ENCODE assay signal across 29 mouse cellular contexts in the genomic region with DNA sequence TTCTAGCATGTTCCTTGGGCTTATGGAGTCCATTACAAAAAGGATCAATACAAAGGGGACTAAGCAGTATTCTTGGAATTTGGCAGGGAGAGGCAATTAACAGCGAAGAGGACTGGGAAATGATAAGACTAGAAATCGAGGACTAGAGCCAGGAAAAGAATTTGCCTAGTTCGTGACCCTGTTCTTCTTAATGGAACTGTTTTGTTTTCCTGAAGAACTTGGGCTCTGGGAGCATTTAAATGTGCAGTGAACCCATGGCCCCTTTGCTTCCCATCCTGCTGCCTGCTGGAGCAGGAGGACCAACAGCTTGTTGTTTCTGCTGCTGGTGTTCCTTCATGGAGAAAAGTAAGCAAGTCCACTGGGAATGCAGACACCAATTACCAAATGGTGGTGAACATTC. TPM values are rescaled to one million over a fixed set of nuclear protein-coding genes. Genes with fewer than 3 reads are reported as not detected.
A peak's percentile ranks its signal among the peaks of the same experiment; 100 is the strongest.
DNase-seq lines count a peak whose midpoint lies in the region; ATAC-seq and TF ChIP-seq lines count a peak whose summit lies in the region.
"Had no signal": no experiment of that assay in that cellular context is flagged by ENCODE, and none has a peak within 500 bp of the region (broad histone marks: within the 10 kb centered on the region; RNA-seq: fewer than 3 reads in every experiment).

No protein-coding gene starts in this region.

- H3K9ac ChIP-seq in kidney, embryonic 15.5 days, result no peak overlapping the region
- H3K9ac ChIP-seq in liver, adult 2 months (ENCODE audit: low read depth, low read length), result no peak overlapping the region
- H3K9ac ChIP-seq in liver, postnatal 0 days (replicated peaks), result no peak overlapping the region
- H3K9ac ChIP-seq: forebrain, embryonic 13.5 days; hindbrain, embryonic 15.5 days; liver, embryonic 15.5 days; neural tube, embryonic 15.5 days; stomach, embryonic 15.5 days had no signal

- WGBS in kidney, embryonic 15.5 days, result 52% methylated on average over 3 of the region's 3 CpGs
- WGBS in liver, adult 2 months, result 43% methylated on average over 3 of the region's 3 CpGs
- 57% methylated on average over 3 of the region's 3 CpGs for WGBS in liver, postnatal 0 days (ENCODE audit: insufficient replicate concordance)
- 59% methylated on average over 3 of the region's 3 CpGs for WGBS in embryonic facial prominence, embryonic 10.5 days

- H3K4me1 ChIP-seq in kidney, embryonic 15.5 days, result peaks cover 16% of the 10 kb centered on the region
- H3K4me1 ChIP-seq in liver, adult 2 months (ENCODE audit: control insufficient read depth, insufficient read depth, low read length), result peaks cover 11% of the 10 kb centered on the region; the same call in 1 of the 2 replicates
- H3K4me1 ChIP-seq in liver, postnatal 0 days (ENCODE audit: insufficient read depth), result peaks cover 6% of the 10 kb centered on the region
- no peaks in the 10 kb centered on the region for H3K4me1 ChIP-seq in embryonic facial prominence, embryonic 10.5 days
- H3K4me1 ChIP-seq: hindbrain, embryonic 10.5 days; neural tube, embryonic 15.5 days had no signal

- TF ChIP-seq POLR2A in liver, adult 2 months (IDR thresholded peaks at IDR 0.05; ENCODE audit: extremely low read depth, insufficient read depth, low read length), result no peak

- no peak for TF ChIP-seq CTCF in gastrocnemius, adult 2 months (IDR thresholded peaks at IDR 0.05)
- no peak for TF ChIP-seq CTCF in liver, adult 2 months (IDR thresholded peaks at IDR 0.05; ENCODE audit: low read depth, low read length)
- TF ChIP-seq CTCF in liver, postnatal 0 days (IDR thresholded peaks at IDR 0.05; ENCODE audit: low read depth), result no peak

- 0 out of 2 replicates have a peak overlapping the region, but pooled peaks have one; percentile 4 for H3K27ac ChIP-seq in gastrocnemius, adult 2 months
- no peak overlapping the region for H3K27ac ChIP-seq in kidney, embryonic 15.5 days
- H3K27ac ChIP-seq in liver, adult 2 months (replicated peaks; ENCODE audit: insufficient read depth, low read depth, low read length), result no peak overlapping the region
- H3K27ac ChIP-seq in liver, postnatal 0 days (ENCODE audit: low read depth), result no peak overlapping the region
- H3K27ac ChIP-seq in embryonic facial prominence, embryonic 10.5 days (replicated peaks), result no peak overlapping the region
- H3K27ac ChIP-seq: forebrain, embryonic 13.5 days; hindbrain, embryonic 10.5 days; hindbrain, embryonic 15.5 days; liver, embryonic 15.5 days; neural tube, embryonic 15.5 days; stomach, embryonic 15.5 days had no signal

- H3K4me3 ChIP-seq in gastrocnemius, adult 2 months, result no peak overlapping the region
- no peak overlapping the region for H3K4me3 ChIP-seq in kidney, embryonic 15.5 days (replicated peaks)
- no peak overlapping the region for H3K4me3 ChIP-seq in liver, adult 2 months (ENCODE audit: insufficient read depth, low read depth, low read length)
- no peak overlapping the region for H3K4me3 ChIP-seq in liver, postnatal 0 days (ENCODE audit: low read depth, low read length)
- H3K4me3 ChIP-seq in embryonic facial prominence, embryonic 10.5 days, result no peak overlapping the region
- H3K4me3 ChIP-seq: forebrain, embryonic 13.5 days; hindbrain, embryonic 10.5 days; hindbrain, embryonic 15.5 days; liver, embryonic 15.5 days; neural tube, embryonic 15.5 days; stomach, embryonic 15.5 days had no signal

- H3K9me3 ChIP-seq in kidney, embryonic 15.5 days (replicated peaks), result no peaks in the 10 kb centered on the region
- no peaks in the 10 kb centered on the region for H3K9me3 ChIP-seq in liver, postnatal 0 days (ENCODE audit: low read length)
- no peaks in the 10 kb centered on the region for H3K9me3 ChIP-seq in embryonic facial prominence, embryonic 10.5 days
- H3K9me3 ChIP-seq: hindbrain, embryonic 10.5 days; hindbrain, embryonic 15.5 days; liver, embryonic 15.5 days; neural tube, embryonic 15.5 days; stomach, embryonic 15.5 days had no signal

- ATAC-seq in kidney, embryonic 15.5 days (replicated peaks; ENCODE audit: low FRiP score), result no peak
- ATAC-seq in liver, postnatal 0 days, result no peak
- ATAC-seq: forebrain, embryonic 13.5 days; inflammation-experienced regulatory T-cells, adult 6 months had no signal

- no peak for DNase-seq in gastrocnemius, adult 2 months
- DNase-seq in gastrocnemius, postnatal 10 days, result no peak
- peak; percentile 23 for DNase-seq in kidney, adult 11 months
- peak; percentile 50 for DNase-seq in liver, adult 2 months (ENCODE audit: extremely low read depth, low read depth, low spot score)
- DNase-seq in liver, postnatal 0 days, result no peak
- peak; percentile 38 for DNase-seq in kidney, postnatal 10 days
- no peak for DNase-seq in embryonic facial prominence, embryonic 10.5 days (ENCODE audit: low spot score)
- DNase-seq: adrenal gland, postnatal 10 days; cerebellum, adult 8-10 months; cerebellum, postnatal 25 days; gastrocnemius, postnatal 36 days; layer of hippocampus, postnatal 36 days; left cerebral cortex, postnatal 4 days; liver; lung, postnatal 10 days; midbrain, embryonic 14.5 days; right cerebral cortex, postnatal 25 days; thymus, adult 18-20 months; thymus, postnatal 25 days had no signal

- intact Hi-C loops in gastrocnemius, adult 2 months (cut with DNase I), result no loop called here

- no peaks in the 10 kb centered on the region for H3K79me2 ChIP-seq in liver, adult 2 months (ENCODE audit: control insufficient read depth, insufficient read depth, low read length)

- no peak overlapping the region for H3K4me2 ChIP-seq in kidney, embryonic 15.5 days
- no peak overlapping the region for H3K4me2 ChIP-seq in liver, postnatal 0 days (ENCODE audit: low read depth, low read length)
- H3K4me2 ChIP-seq: forebrain, embryonic 13.5 days; heart, embryonic 11.5 days; hindbrain, embryonic 15.5 days; liver, embryonic 15.5 days; neural tube, embryonic 15.5 days; stomach, embryonic 15.5 days had no signal

- no peaks in the 10 kb centered on the region for H3K36me3 ChIP-seq in kidney, embryonic 15.5 days
- H3K36me3 ChIP-seq in liver, adult 2 months (ENCODE audit: control insufficient read depth, insufficient read depth, low read length), result no peaks in the 10 kb centered on the region
- H3K36me3 ChIP-seq in liver, postnatal 0 days (replicated peaks; ENCODE audit: insufficient read depth, low read length), result no peaks in the 10 kb centered on the region
- no peaks in the 10 kb centered on the region for H3K36me3 ChIP-seq in embryonic facial prominence, embryonic 10.5 days (replicated peaks)
- H3K36me3 ChIP-seq: hindbrain, embryonic 10.5 days; hindbrain, embryonic 15.5 days; liver, embryonic 15.5 days; neural tube, embryonic 15.5 days; stomach, embryonic 15.5 days had no signal

- TF ChIP-seq EP300 in liver, postnatal 0 days (IDR thresholded peaks at IDR 0.05; ENCODE audit: low read depth), result no peak

- H3K27me3 ChIP-seq in kidney, embryonic 15.5 days, result no peaks in the 10 kb centered on the region
- H3K27me3 ChIP-seq in liver, adult 2 months (ENCODE audit: control insufficient read depth, insufficient read depth, low read length), result no peaks in the 10 kb centered on the region
- H3K27me3 ChIP-seq in liver, postnatal 0 days (ENCODE audit: insufficient read depth, low read length), result no peaks in the 10 kb centered on the region
- no peaks in the 10 kb centered on the region for H3K27me3 ChIP-seq in embryonic facial prominence, embryonic 10.5 days (replicated peaks; ENCODE audit: low read depth, poor library complexity, severe bottlenecking)
- H3K27me3 ChIP-seq: CH12.LX; forebrain, embryonic 13.5 days; hindbrain, embryonic 15.5 days; liver, embryonic 15.5 days; neural tube, embryonic 15.5 days; stomach, embryonic 15.5 days had no signal

RNA-seq across cellular contexts. Expression of a gene that starts 15.3 kb away (rescaled TPM):
- total RNA-seq in gastrocnemius, adult 2 months (2021), result 1 to 10 TPM; 1.5 to 2.0 TPM
- total RNA-seq in gastrocnemius, postnatal 10 days (2021), result 1 to 10 TPM in 1 of 2 experiments, under 1 TPM in 1; 0.84 to 1.1 TPM
- polyA plus RNA-seq in kidney, embryonic 15.5 days (2015; fragmentation: Nextera tagmentation; extraction: Ambion mirVana), result 10.0 and 10.5 TPM in 2 replicates
- 1.3 and 2.7 TPM in 2 replicates for total RNA-seq in liver, adult 2 months (2014; rRNA removed)
- 1.7 and 1.9 TPM in 2 replicates for polyA plus RNA-seq in liver, adult 2 months (2012; rRNA removed)
- 0.57 and 0.79 TPM in 2 replicates for polyA plus RNA-seq in liver, postnatal 0 days (2015; fragmentation: Nextera tagmentation; extraction: Ambion mirVana)
- 1.1 and 1.4 TPM in 2 replicates for polyA plus RNA-seq in embryonic facial prominence, embryonic 10.5 days (2016; fragmentation: Nextera tagmentation; extraction: Ambion mirVana)

Comparison
In these comparisons a context has a peak if more than half of its experiments do, and no peak if none do; other contexts are left out.
1. DNase-seq: peak in kidney, adult 11 months (single experiment), liver, adult 2 months (single experiment) and kidney, postnatal 10 days (single experiment); none in gastrocnemius, adult 2 months (single experiment), gastrocnemius, postnatal 10 days (single experiment), liver, postnatal 0 days (single experiment) and embryonic facial prominence, embryonic 10.5 days (single experiment).